Mouse (Mus musculus): ENCODE data around the gene Adat2. TPM values are rescaled to one million over a fixed set of nuclear protein-coding genes. Genes with fewer than 3 reads are reported as not detected.

The Adat2 gene
- polyA plus RNA-seq, 1 experiment from 2014 or later: 6.3 TPM

DNA sequence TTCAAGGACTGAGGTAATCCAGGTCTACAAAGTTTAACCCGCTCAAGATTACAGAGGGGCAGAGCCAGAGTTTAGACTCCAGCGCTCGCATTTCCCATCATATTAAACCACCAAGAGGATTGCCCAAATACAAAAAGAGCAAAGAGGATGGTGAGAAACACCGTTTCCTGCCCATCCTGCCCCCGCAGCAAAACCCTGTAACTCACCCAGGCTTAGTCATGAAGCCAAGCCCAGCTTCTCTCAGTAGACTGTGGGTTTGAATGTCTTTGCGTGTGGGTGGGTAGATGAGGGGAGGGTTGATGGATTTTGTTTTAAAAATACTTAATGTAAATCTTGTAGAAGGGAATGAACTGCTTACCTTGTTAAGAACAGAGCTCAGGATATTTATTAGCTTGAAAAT lies 19.7 kb downstream of the Adat2 start:
- H3K4me2 ChIP-seq (replicated peaks; ENCODE audit: low read depth, low read length): no peak overlapping the region; the same call in 1 of the 2 replicates

DNA sequence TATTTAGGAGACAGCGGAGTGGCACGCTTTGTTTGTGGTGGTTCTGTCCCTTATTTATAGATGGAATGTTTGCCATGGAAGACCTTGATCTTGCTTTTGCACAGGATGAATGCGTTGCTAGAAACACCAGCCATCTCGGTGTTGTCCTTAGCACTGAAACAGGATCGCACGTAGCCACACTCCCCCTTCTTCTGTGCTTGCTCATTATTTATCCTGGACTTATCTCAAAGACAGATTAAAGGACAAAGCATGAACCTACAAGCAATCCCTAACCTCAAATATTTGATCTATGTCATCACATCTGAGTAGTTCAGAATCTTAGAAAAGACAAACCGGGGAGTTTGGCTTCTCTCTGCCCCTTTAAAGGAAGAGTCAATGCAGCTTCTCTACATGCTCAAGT lies 24.4 kb downstream of the Adat2 start:
- 64% methylated on average over 7 of the region's 7 CpGs for WGBS
- H3K27me3 ChIP-seq (ENCODE audit: control insufficient read depth, insufficient read depth, low read length): no peaks in the 10 kb centered on the region
- no peak overlapping the region for H3K9ac ChIP-seq (replicated peaks; ENCODE audit: low read depth, low read length)
- H3K4me2 ChIP-seq (replicated peaks; ENCODE audit: low read depth, low read length): no peak overlapping the region
- H3K27ac ChIP-seq (ENCODE audit: low read length): no peak overlapping the region
- ATAC-seq (ENCODE audit: insufficient number of reproducible peaks, insufficient read depth, low FRiP score, low read depth): no peak
- no peaks in the 10 kb centered on the region for H3K36me3 ChIP-seq (ENCODE audit: control insufficient read depth, insufficient read depth, low read length)
- no peak overlapping the region for H3K4me3 ChIP-seq (ENCODE audit: low read depth, low read length)
- no peaks in the 10 kb centered on the region for H3K4me1 ChIP-seq (ENCODE audit: control insufficient read depth, insufficient read depth, low read length)
- H3K9me3 ChIP-seq (ENCODE audit: control insufficient read depth, low read depth, low read length): no peaks in the 10 kb centered on the region

More for the DNA sequence above, 19.7 kb downstream of the Adat2 start:
- H3K4me3 ChIP-seq (ENCODE audit: low read depth, low read length): no peak overlapping the region
- no peak for ATAC-seq (ENCODE audit: insufficient number of reproducible peaks, insufficient read depth, low FRiP score, low read depth)
- H3K9me3 ChIP-seq (ENCODE audit: control insufficient read depth, low read depth, low read length): no peaks in the 10 kb centered on the region
- no peaks in the 10 kb centered on the region for H3K27me3 ChIP-seq (ENCODE audit: control insufficient read depth, insufficient read depth, low read length)
- no peaks in the 10 kb centered on the region for H3K36me3 ChIP-seq (ENCODE audit: control insufficient read depth, insufficient read depth, low read length)
- no peak overlapping the region for H3K27ac ChIP-seq (ENCODE audit: low read length)
- WGBS: 63% methylated on average over 6 of the region's 6 CpGs
- no peak overlapping the region for H3K9ac ChIP-seq (replicated peaks; ENCODE audit: low read depth, low read length)
- no peaks in the 10 kb centered on the region for H3K4me1 ChIP-seq (ENCODE audit: control insufficient read depth, insufficient read depth, low read length)

DNA sequence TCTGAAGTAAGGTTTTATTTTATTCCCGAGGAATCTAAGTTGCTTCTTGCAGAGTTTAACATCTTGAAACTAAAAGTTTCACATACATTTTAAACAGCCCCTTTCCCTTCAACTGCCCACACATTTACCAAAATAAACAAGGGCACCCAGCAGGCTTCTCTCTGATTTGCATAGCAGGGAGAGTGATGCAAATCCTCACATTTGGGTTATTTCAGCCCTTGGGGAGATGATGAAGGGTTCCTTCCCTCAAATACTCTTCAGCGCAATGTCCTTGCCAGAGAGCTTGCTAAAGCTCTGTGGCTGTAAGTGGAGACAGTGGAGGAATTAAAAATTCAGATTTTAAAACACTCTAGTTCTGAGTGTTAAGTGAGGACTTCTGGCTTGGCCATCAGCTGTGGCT lies 35.2 kb downstream of the Adat2 start:
- 55% methylated on average over 2 of the region's 2 CpGs for WGBS
- Histone ChIP-seq H3K4me3 (ENCODE audit: low read depth, low read length) (no peak overlapping the region), H3K27ac (ENCODE audit: low read length) (no peak overlapping the region), H3K9ac (replicated peaks; ENCODE audit: low read depth, low read length) (no peak overlapping the region), H3K36me3 (ENCODE audit: control insufficient read depth, insufficient read depth, low read length) (no peaks in the 10 kb centered on the region), H3K4me2 (replicated peaks; ENCODE audit: low read depth, low read length) (no peak overlapping the region), H3K9me3 (ENCODE audit: control insufficient read depth, low read depth, low read length) (no peaks in the 10 kb centered on the region), H3K27me3 (ENCODE audit: control insufficient read depth, insufficient read depth, low read length) (no peaks in the 10 kb centered on the region), H3K4me1 (ENCODE audit: control insufficient read depth, insufficient read depth, low read length) (no peaks in the 10 kb centered on the region)
- ATAC-seq (ENCODE audit: insufficient number of reproducible peaks, insufficient read depth, low FRiP score, low read depth): no peak

DNA sequence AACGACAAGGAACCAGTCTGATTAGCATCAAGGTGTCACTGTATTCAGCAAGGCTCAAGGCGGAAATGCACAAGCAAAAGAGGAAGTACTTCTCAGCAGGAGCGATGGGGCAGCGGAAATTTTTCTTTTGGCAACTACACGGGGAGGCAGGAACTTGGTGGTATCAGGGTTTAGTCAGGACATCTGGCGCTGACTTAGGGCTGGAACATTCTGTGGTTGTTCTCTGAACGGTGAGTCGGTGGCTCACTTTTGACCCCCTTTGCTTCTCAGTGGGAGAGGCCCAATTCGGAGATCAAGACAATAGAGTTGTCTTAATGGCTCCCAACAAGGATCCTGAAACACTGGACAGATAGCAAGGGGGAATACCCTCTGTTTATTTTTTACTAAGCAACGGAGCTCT lies 39.5 kb downstream of the Adat2 start:
- no peak overlapping the region for H3K27ac ChIP-seq (ENCODE audit: low read length)
- H3K9me3 ChIP-seq (ENCODE audit: control insufficient read depth, low read depth, low read length): no peaks in the 10 kb centered on the region
- no peaks in the 10 kb centered on the region for H3K4me1 ChIP-seq (ENCODE audit: control insufficient read depth, insufficient read depth, low read length)
- no peak overlapping the region for H3K4me3 ChIP-seq (ENCODE audit: low read depth, low read length)
- H3K4me2 ChIP-seq (replicated peaks; ENCODE audit: low read depth, low read length): no peak overlapping the region
- no peak overlapping the region for H3K9ac ChIP-seq (replicated peaks; ENCODE audit: low read depth, low read length)
- no peak for ATAC-seq (ENCODE audit: insufficient number of reproducible peaks, insufficient read depth, low FRiP score, low read depth)
- H3K27me3 ChIP-seq (ENCODE audit: control insufficient read depth, insufficient read depth, low read length): no peaks in the 10 kb centered on the region
- 95% methylated on average over 10 of the region's 10 CpGs for WGBS
- H3K36me3 ChIP-seq (ENCODE audit: control insufficient read depth, insufficient read depth, low read length): no peaks in the 10 kb centered on the region

DNA sequence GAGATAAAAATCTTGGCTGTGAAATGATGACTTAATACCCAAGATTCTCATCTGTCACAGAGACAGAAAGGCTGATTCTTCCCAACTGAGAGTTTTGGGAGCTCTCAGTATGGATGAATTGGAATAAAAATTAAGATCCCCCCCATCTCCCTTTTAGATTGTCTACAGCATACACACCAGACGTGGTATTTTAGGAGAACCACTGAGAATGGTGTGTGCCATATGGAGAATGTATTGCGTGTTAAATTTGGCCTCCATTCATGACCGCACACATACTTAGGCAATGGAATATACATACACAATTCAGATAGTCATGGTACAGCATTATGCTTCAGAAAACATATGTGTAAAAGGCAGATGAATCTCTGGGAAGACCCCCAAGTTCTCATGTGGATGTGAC lies 40.8 kb downstream of the Adat2 start:
- H3K4me1 ChIP-seq (ENCODE audit: control insufficient read depth, insufficient read depth, low read length): no peaks in the 10 kb centered on the region
- no peaks in the 10 kb centered on the region for H3K9me3 ChIP-seq (ENCODE audit: control insufficient read depth, low read depth, low read length)
- H3K4me3 ChIP-seq (ENCODE audit: low read depth, low read length): no peak overlapping the region
- H3K27me3 ChIP-seq (ENCODE audit: control insufficient read depth, insufficient read depth, low read length): no peaks in the 10 kb centered on the region
- no peaks in the 10 kb centered on the region for H3K36me3 ChIP-seq (ENCODE audit: control insufficient read depth, insufficient read depth, low read length)
- H3K9ac ChIP-seq (replicated peaks; ENCODE audit: low read depth, low read length): no peak overlapping the region
- H3K4me2 ChIP-seq (replicated peaks; ENCODE audit: low read depth, low read length): no peak overlapping the region
- WGBS: 88% methylated on average over 3 of the region's 3 CpGs
- ATAC-seq (ENCODE audit: insufficient number of reproducible peaks, insufficient read depth, low FRiP score, low read depth): no peak
- no peak overlapping the region for H3K27ac ChIP-seq (ENCODE audit: low read length)

DNA sequence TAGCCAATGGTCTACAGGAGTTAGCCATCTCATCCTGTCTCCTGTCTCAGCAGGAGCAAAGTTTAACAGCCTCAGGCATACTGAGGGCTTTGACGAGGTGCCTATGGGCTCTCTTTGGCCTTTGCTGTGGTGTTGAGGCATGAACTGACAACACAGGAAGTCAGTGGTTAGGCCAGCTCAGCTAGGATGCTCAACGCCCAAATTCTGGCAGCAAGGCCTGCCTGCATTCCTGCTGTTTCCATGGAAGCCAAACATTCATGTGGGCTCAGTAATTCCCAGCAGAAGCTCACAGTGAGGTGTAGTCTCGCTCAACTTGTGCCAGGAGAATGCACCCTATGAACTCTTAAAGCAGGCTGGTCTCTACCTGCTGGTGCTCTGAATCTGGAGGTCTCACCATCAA lies 43.4 kb downstream of the Adat2 start:
- no peaks in the 10 kb centered on the region for H3K36me3 ChIP-seq (ENCODE audit: control insufficient read depth, insufficient read depth, low read length)
- 60% methylated on average over 3 of the region's 3 CpGs for WGBS
- H3K9me3 ChIP-seq (ENCODE audit: control insufficient read depth, low read depth, low read length): no peaks in the 10 kb centered on the region
- H3K4me1 ChIP-seq (ENCODE audit: control insufficient read depth, insufficient read depth, low read length): no peaks in the 10 kb centered on the region
- H3K9ac ChIP-seq (replicated peaks; ENCODE audit: low read depth, low read length): no peak overlapping the region
- no peak overlapping the region for H3K4me3 ChIP-seq (ENCODE audit: low read depth, low read length)
- ATAC-seq (ENCODE audit: insufficient number of reproducible peaks, insufficient read depth, low FRiP score, low read depth): no peak
- no peaks in the 10 kb centered on the region for H3K27me3 ChIP-seq (ENCODE audit: control insufficient read depth, insufficient read depth, low read length)
- no peak overlapping the region for H3K4me2 ChIP-seq (replicated peaks; ENCODE audit: low read depth, low read length)
- H3K27ac ChIP-seq (ENCODE audit: low read length): no peak overlapping the region

DNA sequence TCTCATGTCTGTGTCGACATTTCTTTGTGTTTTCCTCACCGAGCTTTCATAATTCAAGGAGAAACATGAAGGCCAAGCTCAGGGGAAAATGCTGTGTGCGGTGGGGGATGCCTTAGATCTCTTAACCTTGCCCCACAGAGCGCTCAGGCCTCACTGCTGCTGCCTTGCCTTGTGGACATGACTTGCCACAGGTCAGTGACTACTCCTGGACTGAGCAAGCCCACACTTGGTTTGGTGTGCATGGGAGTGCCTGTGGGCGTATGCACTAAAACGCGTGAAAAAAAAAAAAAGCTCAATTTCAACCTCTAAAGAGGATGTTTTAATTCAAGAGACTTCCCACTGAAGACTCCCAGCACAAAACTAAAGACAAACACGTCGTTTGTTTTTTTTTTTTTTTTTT lies 44.2 kb downstream of the Adat2 start:
- H3K9ac ChIP-seq (replicated peaks; ENCODE audit: low read depth, low read length): no peak overlapping the region
- H3K27ac ChIP-seq (ENCODE audit: low read length): no peak overlapping the region
- no peak overlapping the region for H3K4me3 ChIP-seq (ENCODE audit: low read depth, low read length)
- ATAC-seq (ENCODE audit: insufficient number of reproducible peaks, insufficient read depth, low FRiP score, low read depth): no peak
- H3K4me1 ChIP-seq (ENCODE audit: control insufficient read depth, insufficient read depth, low read length): no peaks in the 10 kb centered on the region
- H3K9me3 ChIP-seq (ENCODE audit: control insufficient read depth, low read depth, low read length): no peaks in the 10 kb centered on the region
- H3K27me3 ChIP-seq (ENCODE audit: control insufficient read depth, insufficient read depth, low read length): no peaks in the 10 kb centered on the region
- 81% methylated on average over 9 of the region's 9 CpGs for WGBS
- no peak overlapping the region for H3K4me2 ChIP-seq (replicated peaks; ENCODE audit: low read depth, low read length)
- H3K36me3 ChIP-seq (ENCODE audit: control insufficient read depth, insufficient read depth, low read length): no peaks in the 10 kb centered on the region

DNA sequence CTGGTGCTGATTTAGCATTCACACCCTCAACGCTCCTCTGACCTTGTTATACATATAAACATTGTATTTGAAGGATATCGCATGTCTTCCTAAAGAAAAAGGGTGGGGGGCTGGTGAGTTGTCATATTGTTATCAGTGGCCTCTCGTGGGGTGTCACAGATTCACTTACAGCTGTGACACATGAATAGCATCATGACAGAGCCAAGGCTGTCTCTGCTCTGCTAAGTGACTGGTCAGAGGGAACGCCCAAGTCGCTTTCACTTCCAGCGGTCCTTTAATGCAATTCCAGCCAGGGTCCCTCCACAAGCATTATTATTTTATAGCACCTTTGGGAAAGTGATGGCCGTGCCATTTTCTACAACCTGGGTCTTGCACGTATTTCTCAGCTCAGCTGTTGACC lies 44.8 kb downstream of the Adat2 start:
- H3K9ac ChIP-seq (replicated peaks; ENCODE audit: low read depth, low read length): no peak overlapping the region
- H3K27me3 ChIP-seq (ENCODE audit: control insufficient read depth, insufficient read depth, low read length): no peaks in the 10 kb centered on the region
- no peak for ATAC-seq (ENCODE audit: insufficient number of reproducible peaks, insufficient read depth, low FRiP score, low read depth)
- no peaks in the 10 kb centered on the region for H3K4me1 ChIP-seq (ENCODE audit: control insufficient read depth, insufficient read depth, low read length)
- WGBS: 67% methylated on average over 8 of the region's 8 CpGs
- H3K36me3 ChIP-seq (ENCODE audit: control insufficient read depth, insufficient read depth, low read length): no peaks in the 10 kb centered on the region
- no peak overlapping the region for H3K27ac ChIP-seq (ENCODE audit: low read length)
- no peak overlapping the region for H3K4me3 ChIP-seq (ENCODE audit: low read depth, low read length)
- no peaks in the 10 kb centered on the region for H3K9me3 ChIP-seq (ENCODE audit: control insufficient read depth, low read depth, low read length)
- no peak overlapping the region for H3K4me2 ChIP-seq (replicated peaks; ENCODE audit: low read depth, low read length)

DNA sequence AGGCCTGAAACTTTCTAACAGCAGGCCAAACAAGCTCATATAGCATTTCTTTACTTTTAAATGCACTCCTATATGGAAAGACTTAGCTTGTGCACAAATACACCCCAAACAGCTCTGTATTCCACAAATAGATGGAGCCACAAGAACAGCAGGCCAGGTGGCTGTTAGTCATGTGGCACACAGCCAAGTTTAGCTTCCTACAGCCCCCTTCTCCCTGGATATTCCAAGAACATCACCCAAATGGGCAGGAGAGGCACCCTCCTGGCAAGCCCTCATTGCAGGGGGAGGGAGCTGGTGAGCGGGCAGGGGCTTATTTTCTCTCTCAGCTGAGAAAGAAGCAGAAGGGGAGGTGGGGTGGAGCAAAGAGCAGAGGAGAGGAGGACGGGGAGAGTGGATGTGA lies 48.2 kb downstream of the Adat2 start:
- H3K27ac ChIP-seq (ENCODE audit: low read length): no peak overlapping the region
- H3K9me3 ChIP-seq (ENCODE audit: control insufficient read depth, low read depth, low read length): no peaks in the 10 kb centered on the region
- H3K27me3 ChIP-seq (ENCODE audit: control insufficient read depth, insufficient read depth, low read length): no peaks in the 10 kb centered on the region
- no peaks in the 10 kb centered on the region for H3K4me1 ChIP-seq (ENCODE audit: control insufficient read depth, insufficient read depth, low read length)
- no peaks in the 10 kb centered on the region for H3K36me3 ChIP-seq (ENCODE audit: control insufficient read depth, insufficient read depth, low read length)
- WGBS: 72% methylated on average over 2 of the region's 2 CpGs
- ATAC-seq (ENCODE audit: insufficient number of reproducible peaks, insufficient read depth, low FRiP score, low read depth): no peak
- no peak overlapping the region for H3K9ac ChIP-seq (replicated peaks; ENCODE audit: low read depth, low read length)
- H3K4me3 ChIP-seq (ENCODE audit: low read depth, low read length): no peak overlapping the region
- no peak overlapping the region for H3K4me2 ChIP-seq (replicated peaks; ENCODE audit: low read depth, low read length)

Data from stomach, embryonic 14.5 days (tissue).